Mouse (Mus musculus) cerebellum, adult 18-20 months (tissue): ENCODE data around the gene Arsj.
A peak's percentile ranks its signal among the peaks of the same experiment; 100 is the strongest.

ENCODE experiments used
- DNase-seq, 2 experiments: peaks; one replicate each; pipeline ENCODE4 v3.0.0; 2021

Arsj gene

DNA sequence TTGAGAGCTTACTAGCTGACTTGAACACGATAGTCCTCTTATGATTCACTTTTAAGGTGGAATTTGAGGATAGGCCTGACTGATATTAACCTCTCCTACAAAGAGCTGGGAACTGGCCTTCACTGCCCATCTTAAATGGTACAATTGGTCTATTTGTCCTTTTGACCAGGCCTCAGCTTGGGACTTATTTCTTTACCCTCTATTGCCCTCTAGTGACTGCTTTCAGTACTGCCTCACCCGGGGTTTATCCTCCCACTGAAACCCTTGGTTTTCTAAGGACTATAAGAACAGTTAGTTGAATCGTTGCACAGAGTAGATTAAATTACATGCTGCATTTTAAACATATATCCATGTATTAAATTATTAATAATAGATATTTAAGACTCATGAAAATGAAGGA is 39.4 kb downstream of the Arsj start:
- DNase-seq, result peak; percentile 54 to 68

DNA sequence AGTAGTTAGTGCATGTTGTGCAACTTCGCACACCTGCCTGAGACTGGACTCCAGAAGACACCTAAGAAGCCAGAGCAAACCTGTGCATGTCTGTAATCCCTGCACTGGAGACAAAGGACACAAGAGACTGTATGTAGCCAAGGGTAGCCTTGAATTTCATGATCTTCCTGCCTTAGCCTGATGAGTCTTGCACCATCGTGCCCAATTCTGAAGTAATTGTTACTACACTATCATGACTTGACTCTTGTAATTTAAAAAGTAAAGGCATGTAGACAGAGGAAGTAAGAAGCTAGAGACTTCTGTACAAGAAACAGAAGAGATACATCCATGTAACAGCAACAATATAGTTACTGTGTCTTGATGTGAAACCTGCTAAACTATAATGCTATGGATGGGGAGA is 40.7 kb downstream of the Arsj start:
- no peak for DNase-seq

DNA sequence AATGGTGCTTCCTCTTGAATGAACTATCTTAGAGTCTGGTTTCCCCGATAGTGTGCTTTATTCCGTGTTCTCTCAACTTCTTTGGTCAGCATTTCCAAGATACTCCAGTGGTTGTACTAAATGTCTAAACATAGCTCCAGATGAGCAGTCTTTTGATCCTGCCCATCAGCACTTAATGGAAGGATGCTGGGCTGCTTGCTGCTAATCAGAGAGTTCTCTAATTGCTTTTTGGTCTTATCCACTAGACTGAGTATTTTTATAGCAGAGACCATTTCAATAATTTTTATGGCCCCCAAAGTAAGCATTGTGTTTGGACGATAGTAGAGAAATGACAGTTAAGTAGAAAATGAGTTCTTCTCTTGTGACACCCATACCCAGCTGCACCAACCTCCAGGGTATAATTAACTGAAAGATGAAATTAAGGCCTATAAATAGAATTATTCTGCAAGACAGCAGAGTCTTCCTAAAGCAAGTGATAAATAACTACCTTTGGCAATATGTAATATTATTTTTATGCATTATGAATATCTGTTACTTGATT is 67.1 kb downstream of the Arsj start:
- no peak for DNase-seq

DNA sequence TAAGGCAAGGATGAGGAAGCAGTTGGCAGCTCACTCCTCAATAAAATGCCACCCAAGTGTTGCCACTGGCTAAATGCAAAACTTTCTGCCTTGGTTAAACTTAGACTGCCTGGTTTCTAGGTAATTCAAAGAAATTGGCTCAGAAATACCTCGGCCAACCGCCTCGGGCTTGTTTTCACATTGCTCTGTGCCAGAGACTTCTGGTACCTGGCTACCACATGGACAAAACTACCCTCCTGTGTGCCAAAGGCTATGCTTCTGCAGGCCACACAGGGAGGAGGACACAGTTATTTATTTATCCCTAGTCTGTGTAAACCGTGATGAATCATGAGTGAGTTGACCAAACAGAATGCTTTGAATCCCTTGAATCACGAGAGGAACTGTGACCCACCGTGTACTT is 75.8 kb downstream of the Arsj start:
- DNase-seq, result no peak

DNA sequence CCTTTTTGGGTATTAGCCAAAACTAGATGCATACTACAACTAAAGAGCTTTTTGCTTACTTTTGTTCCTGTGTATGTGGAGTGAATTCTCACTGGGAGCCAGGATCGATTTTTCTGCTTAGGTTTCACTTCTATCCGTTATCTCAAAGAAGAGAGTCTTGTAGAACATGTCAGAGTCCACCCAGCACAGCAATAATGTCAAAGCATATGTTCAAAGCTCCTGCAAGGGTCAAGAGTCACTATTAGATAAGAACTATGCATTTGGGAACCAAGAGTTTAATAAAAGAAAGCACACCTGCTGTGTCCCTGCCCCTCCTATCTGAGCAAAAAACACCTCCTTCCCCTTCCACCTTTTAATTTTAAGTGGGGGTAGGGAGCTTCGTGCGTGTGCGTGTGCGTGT is 85.6 kb downstream of the Arsj start:
- DNase-seq, result no peak

DNA sequence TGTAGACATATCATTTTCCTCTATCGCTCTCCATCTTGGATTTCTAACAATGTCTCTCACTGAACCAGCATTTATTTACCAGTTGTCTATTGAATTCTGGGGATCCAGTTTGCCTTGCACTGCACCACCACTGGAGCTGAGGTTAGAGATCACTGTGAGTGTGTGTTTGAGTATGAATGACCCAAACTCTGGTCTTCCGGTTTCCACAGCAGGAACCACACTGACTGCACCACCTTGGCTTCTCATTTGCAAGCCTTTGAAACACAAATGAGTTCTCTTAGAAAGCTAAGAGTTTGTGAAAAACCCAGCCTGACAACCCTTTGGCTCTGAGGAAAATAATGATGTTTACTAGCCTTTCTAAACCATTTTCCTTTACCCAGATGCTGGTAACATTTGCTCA is 86.0 kb downstream of the Arsj start:
- no peak for DNase-seq

DNA sequence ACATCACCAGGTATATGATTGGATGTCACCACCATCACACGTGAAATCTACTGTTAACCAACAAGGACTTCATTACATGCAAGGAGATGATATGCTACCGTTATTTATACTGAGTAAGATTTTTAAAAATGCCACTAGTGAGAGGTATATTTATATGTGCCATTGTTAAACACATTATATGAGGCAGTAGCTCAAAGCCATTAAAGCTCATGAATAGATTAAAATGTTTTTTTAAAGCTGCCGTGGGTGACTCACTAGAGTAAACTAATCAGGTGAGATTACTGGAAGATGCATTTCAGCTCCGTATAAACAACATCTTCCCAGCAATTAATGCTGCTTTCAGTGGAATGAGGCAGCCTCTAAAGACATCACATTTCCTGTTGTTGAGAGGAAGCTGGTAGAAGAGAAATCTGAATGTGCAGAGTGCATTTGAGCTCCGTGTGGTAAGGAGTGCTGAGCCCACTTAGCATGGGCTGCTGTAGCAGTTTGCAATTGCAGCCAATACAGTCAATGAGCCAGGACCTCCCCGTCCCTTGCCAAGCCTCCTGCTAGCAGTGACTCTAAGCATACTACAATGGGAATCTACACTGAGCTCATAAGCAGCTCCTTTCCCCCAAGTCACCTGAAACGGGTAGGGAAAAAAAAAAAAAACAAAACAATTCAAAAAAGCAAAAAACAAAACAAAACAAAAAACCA is 92.5 kb downstream of the Arsj start:
- DNase-seq, result no peak

DNA sequence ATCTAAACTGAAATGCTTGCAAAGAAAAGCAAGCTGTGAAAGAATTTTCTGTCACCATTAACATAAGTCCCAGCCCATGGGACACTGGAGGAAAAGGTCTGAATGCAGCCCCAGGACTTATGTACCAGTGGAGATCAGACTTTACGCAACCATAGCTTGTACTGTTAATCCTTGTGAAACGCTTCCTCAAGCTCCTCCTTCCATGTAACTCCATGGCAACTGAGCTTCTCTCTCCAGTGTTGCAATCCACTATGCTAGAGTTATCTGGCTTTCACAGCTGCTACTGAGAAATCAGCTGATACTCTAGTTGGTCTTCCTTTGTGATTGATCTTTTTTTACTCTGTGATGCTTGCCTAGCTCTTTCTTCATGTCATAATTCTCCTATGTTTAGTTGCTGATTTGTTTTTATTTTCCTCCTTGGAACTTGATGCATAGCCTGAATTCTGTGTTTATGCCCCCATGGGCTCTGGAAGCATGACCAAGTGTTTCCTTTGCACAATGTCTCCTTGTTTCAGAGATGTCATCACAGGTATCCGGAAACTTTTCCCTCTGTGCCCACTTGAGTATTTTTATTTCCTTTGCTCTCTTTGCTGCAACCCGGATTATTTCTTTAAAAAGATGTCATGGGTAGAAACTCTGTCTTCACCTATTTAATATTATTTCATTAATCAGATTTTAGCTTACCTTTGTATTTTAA is 99.8 kb downstream of the Arsj start:
- DNase-seq, result no peak

DNA sequence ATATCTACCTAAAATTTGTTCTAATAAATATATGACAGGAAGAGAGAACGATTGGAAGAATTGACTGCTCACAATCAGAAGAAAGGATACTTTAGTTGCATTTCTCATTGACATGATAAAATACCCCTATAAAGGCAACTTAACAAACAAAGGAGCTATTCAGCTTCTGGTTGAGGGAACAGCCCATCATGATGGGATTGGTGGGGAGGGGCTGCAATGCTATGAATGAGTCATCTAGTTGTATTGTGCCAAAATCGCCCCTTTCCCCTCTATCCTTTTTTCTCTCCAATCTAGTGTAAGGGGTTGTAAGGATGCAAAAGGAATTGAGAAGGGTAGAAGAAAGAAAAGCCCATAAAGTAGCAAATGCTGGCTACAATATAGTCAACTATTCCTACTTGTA is 100.8 kb downstream of the Arsj start:
- no peak for DNase-seq
